Mouse (Mus musculus): Measurements from ENCODE around the gene Rtn2.

DNA sequence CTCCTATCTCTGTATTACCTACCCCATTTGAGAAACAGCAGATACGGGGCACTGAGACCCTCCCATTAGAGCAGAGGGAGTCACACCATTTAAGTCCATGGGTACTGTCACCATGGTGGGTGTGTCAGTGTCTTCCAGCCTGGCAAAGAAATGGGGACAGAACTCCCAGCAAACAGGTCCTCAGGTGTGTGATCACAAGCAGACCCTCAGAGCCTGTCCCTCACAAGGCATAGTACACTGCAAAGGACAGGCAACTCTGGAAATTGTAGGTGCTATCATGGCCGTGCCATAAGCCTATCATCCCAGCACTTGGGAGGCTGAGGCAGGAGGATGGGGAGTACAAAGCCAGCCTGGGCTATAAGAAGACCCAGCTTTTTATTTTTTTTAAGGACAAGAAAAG is 35.8 kb downstream of the Rtn2 start:
- TF ChIP-seq CTCF (IDR thresholded peaks at IDR 0.05; ENCODE audit: low read depth, low read length), result no peak
- TF ChIP-seq POLR2A (IDR thresholded peaks at IDR 0.05; ENCODE audit: insufficient read depth, low read length), result no peak

Measured in ES-Bruce4 (cell line).